Mouse (Mus musculus): ENCODE data around the gene Pirb. TPM values are rescaled to one million over a fixed set of nuclear protein-coding genes. Genes with fewer than 3 reads are reported as not detected.
"Not testable (repeated sequence)": the region's sequence is repeated elsewhere in the genome, so short reads cannot be mapped to it uniquely, and the experiment has no call there.

Gene Pirb
- polyA plus RNA-seq, 1 experiment from 2014 or later = 0.12 TPM

GRCm38 (mm10) chr7:3704475-3704874 lies 15.7 kb downstream of the Pirb start:
- H3K36me3 ChIP-seq = peaks cover 64% of the 10 kb centered on the region
- no peak for DNase-seq (ENCODE audit: low spot score)
- no peaks in the 10 kb centered on the region for H3K9me3 ChIP-seq (replicated peaks)
- peaks cover 28% of the 10 kb centered on the region for H3K4me1 ChIP-seq
- H3K27me3 ChIP-seq (ENCODE audit: low read depth, poor library complexity, severe bottlenecking) = no peaks in the 10 kb centered on the region
- WGBS = under 1% methylated on average over 20 of the region's 20 CpGs
- H3K27ac ChIP-seq (replicated peaks) = peak overlapping the region; percentile 96
- peak overlapping the region; percentile 88 for H3K4me3 ChIP-seq

- Histone ChIP-seq H3K36me3 (peaks cover 70% of the 10 kb centered on the region), H3K9me3 (replicated peaks) (no peaks in the 10 kb centered on the region), H3K27ac (replicated peaks) (peak within 1 kb of the TSS; percentile 96), H3K4me3 (peak within 1 kb of the TSS; percentile 88), H3K4me1 (peaks cover 28% of the 10 kb centered on the region), H3K27me3 (ENCODE audit: low read depth, poor library complexity, severe bottlenecking) (no peaks in the 10 kb centered on the region)
- DNase-seq (ENCODE audit: low spot score) = peak; percentile 95
- 1% methylated on average over 42 of the region's 42 CpGs for WGBS
These were observed 16.2 kb downstream of the Pirb start, which contains the start of gene Rps9 for GRCm38 (mm10) chr7:3703879-3704441. Rps9 (plus strand) TSS chr7:3703993.

GRCm38 (mm10) chr7:3703148-3703878 lies 16.9 kb downstream of the Pirb start:
- Histone ChIP-seq H3K27me3 (ENCODE audit: low read depth, poor library complexity, severe bottlenecking) (no peaks in the 10 kb centered on the region), H3K27ac (replicated peaks) (peak overlapping the region; percentile 96), H3K4me3 (peak overlapping the region; percentile 88), H3K9me3 (replicated peaks) (no peaks in the 10 kb centered on the region), H3K4me1 (peaks cover 28% of the 10 kb centered on the region), H3K36me3 (peaks cover 74% of the 10 kb centered on the region)
- 22% methylated on average over 6 of the region's 6 CpGs for WGBS
- no peak for DNase-seq (ENCODE audit: low spot score)

GRCm38 (mm10) chr7:3698471-3698870 lies 21.7 kb downstream of the Pirb start:
- Histone ChIP-seq H3K36me3 (peaks cover 62% of the 10 kb centered on the region), H3K9me3 (replicated peaks) (no peaks in the 10 kb centered on the region), H3K27me3 (ENCODE audit: low read depth, poor library complexity, severe bottlenecking) (no peaks in the 10 kb centered on the region), H3K4me1 (peaks cover 19% of the 10 kb centered on the region), H3K27ac (replicated peaks) (no peak overlapping the region), H3K4me3 (no peak overlapping the region)
- WGBS = 94% methylated on average over 6 of the region's 6 CpGs
- no peak for DNase-seq (ENCODE audit: low spot score)

- Histone ChIP-seq H3K4me1 (peaks cover 25% of the 10 kb centered on the region), H3K4me3 (peak overlapping the region; percentile 83), H3K27ac (replicated peaks) (peak overlapping the region; percentile 92), H3K36me3 (peaks cover 54% of the 10 kb centered on the region)
- not testable (repeated sequence) for DNase-seq (ENCODE audit: low spot score); H3K9me3 ChIP-seq (replicated peaks); H3K27me3 ChIP-seq (ENCODE audit: low read depth, poor library complexity, severe bottlenecking)
- 15% methylated on average over 9 of the region's 9 CpGs for WGBS
These were observed 25.3 kb downstream of the Pirb start for GRCm38 (mm10) chr7:3694949-3695305.

GRCm38 (mm10) chr7:3694076-3694948 lies 25.9 kb downstream of the Pirb start:
- Histone ChIP-seq H3K9me3 (replicated peaks) (no peaks in the 10 kb centered on the region), H3K27me3 (ENCODE audit: low read depth, poor library complexity, severe bottlenecking) (no peaks in the 10 kb centered on the region), H3K4me3 (peak overlapping the region; percentile 83), H3K4me1 (peaks cover 25% of the 10 kb centered on the region), H3K27ac (replicated peaks) (peak overlapping the region; percentile 92), H3K36me3 (peaks cover 48% of the 10 kb centered on the region)
- DNase-seq (ENCODE audit: low spot score) = peak; percentile 77
- under 1% methylated on average over 48 of the region's 55 CpGs for WGBS

GRCm38 (mm10) chr7:3693809-3694075 lies 26.4 kb downstream of the Pirb start:
- Histone ChIP-seq H3K36me3 (peaks cover 43% of the 10 kb centered on the region), H3K4me1 (peaks cover 25% of the 10 kb centered on the region), H3K4me3 (peak overlapping the region; percentile 83), H3K27me3 (ENCODE audit: low read depth, poor library complexity, severe bottlenecking) (no peaks in the 10 kb centered on the region), H3K9me3 (replicated peaks) (no peaks in the 10 kb centered on the region), H3K27ac (replicated peaks) (peak overlapping the region; percentile 92)
- no peak for DNase-seq (ENCODE audit: low spot score)
- WGBS = 0% methylated on average over 18 of the region's 18 CpGs

- Histone ChIP-seq H3K4me3 (peak within 1 kb of the TSS; percentile 83), H3K9me3 (replicated peaks) (no peaks in the 10 kb centered on the region), H3K27me3 (ENCODE audit: low read depth, poor library complexity, severe bottlenecking) (no peaks in the 10 kb centered on the region), H3K27ac (replicated peaks) (peak within 1 kb of the TSS; percentile 92), H3K36me3 (peaks cover 41% of the 10 kb centered on the region), H3K4me1 (peaks cover 25% of the 10 kb centered on the region)
- WGBS = under 1% methylated on average over 55 of the region's 55 CpGs
- peak; percentile 95 for DNase-seq (ENCODE audit: low spot score)
These were observed 27.0 kb downstream of the Pirb start, which contains the start of gene Mboat7 for GRCm38 (mm10) chr7:3692987-3693808. Mboat7 (minus strand) TSS chr7:3693523.

GRCm38 (mm10) chr7:3692382-3692986 lies 27.7 kb downstream of the Pirb start, which contains the start of gene Tsen34:
Tsen34 (plus strand) TSS chr7:3692863.
- Histone ChIP-seq H3K9me3 (replicated peaks) (no peaks in the 10 kb centered on the region), H3K4me1 (peaks cover 25% of the 10 kb centered on the region), H3K4me3 (peak within 1 kb of the TSS; percentile 83), H3K36me3 (peaks cover 39% of the 10 kb centered on the region), H3K27me3 (ENCODE audit: low read depth, poor library complexity, severe bottlenecking) (no peaks in the 10 kb centered on the region), H3K27ac (replicated peaks) (peak within 1 kb of the TSS; percentile 92)
- DNase-seq (ENCODE audit: low spot score) = no peak
- WGBS = 0% methylated on average over 49 of the region's 49 CpGs

GRCm38 (mm10) chr7:3691919-3692318 lies 28.3 kb downstream of the Pirb start:
- H3K9me3 ChIP-seq (replicated peaks) = no peaks in the 10 kb centered on the region
- H3K27me3 ChIP-seq (ENCODE audit: low read depth, poor library complexity, severe bottlenecking) = no peaks in the 10 kb centered on the region
- H3K36me3 ChIP-seq = peaks cover 39% of the 10 kb centered on the region
- H3K4me3 ChIP-seq = peak overlapping the region; percentile 83
- peaks cover 25% of the 10 kb centered on the region for H3K4me1 ChIP-seq
- H3K27ac ChIP-seq (replicated peaks) = peak overlapping the region; percentile 92
- DNase-seq (ENCODE audit: low spot score) = no peak
- WGBS = 44% methylated on average over 3 of the region's 3 CpGs

GRCm38 (mm10) chr7:3685400-3686187 lies 34.6 kb downstream of the Pirb start:
- DNase-seq (ENCODE audit: low spot score) = no peak
- no peaks in the 10 kb centered on the region for H3K27me3 ChIP-seq (ENCODE audit: low read depth, poor library complexity, severe bottlenecking)
- peaks cover 45% of the 10 kb centered on the region for H3K36me3 ChIP-seq
- peak overlapping the region; percentile 8; the same call in 1 of the 2 replicates for H3K4me3 ChIP-seq
- WGBS = 82% methylated on average over 31 of the region's 31 CpGs
- H3K4me1 ChIP-seq = peaks cover 25% of the 10 kb centered on the region
- H3K27ac ChIP-seq (replicated peaks) = peak overlapping the region; percentile 78
- H3K9me3 ChIP-seq (replicated peaks) = peaks cover 3% of the 10 kb centered on the region; the same call in 1 of the 2 replicates
